Mouse (Mus musculus): ENCODE data around the gene Vwce. TPM values are rescaled to one million over a fixed set of nuclear protein-coding genes. Genes with fewer than 3 reads are reported as not detected.

Vwce gene
- polyA plus RNA-seq (2015; fragmentation: Nextera tagmentation; extraction: Ambion mirVana): 0.35 and 1.0 TPM in 2 replicates

DNA sequence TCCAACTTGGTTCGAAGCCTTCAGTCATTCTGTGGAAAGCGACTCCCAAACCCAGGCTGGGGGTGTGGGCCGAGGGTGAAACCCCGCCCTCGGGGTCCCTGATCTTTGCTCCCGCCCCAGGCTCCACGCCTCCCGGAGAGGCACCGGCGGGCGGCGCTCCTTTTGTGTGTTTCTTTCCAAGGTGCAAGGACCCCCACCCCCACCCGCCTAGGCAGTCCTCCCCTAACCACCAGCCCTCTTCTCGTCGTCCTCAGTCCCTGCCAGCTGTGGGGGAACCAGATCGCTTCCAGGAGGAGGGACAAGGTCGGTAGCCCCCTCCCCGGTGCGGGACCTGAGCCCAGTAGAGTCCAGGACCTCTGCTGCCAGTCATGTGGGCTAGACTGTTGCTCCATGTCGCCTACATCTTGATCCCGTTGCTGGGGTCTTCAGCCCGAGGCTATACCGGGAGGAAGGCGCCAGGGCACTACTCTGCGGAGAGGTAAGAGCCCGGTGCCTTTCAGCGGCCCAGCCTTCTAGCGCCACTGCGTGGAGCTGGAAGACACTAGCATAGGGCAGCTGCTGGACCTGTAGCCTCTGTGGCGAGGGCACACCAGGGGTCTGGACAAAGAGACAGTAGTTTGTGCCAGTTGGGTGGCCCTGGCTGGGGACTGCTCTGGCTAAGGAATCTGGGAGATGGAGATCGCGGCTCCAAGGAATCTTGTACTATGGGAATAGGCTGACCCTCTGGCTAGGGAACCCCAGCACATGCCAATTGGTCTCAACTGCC, at the start of gene Vwce:
TSS of gene Vwce (plus strand) at position 108 of the 766 bp plus-strand sequence.

DNA sequence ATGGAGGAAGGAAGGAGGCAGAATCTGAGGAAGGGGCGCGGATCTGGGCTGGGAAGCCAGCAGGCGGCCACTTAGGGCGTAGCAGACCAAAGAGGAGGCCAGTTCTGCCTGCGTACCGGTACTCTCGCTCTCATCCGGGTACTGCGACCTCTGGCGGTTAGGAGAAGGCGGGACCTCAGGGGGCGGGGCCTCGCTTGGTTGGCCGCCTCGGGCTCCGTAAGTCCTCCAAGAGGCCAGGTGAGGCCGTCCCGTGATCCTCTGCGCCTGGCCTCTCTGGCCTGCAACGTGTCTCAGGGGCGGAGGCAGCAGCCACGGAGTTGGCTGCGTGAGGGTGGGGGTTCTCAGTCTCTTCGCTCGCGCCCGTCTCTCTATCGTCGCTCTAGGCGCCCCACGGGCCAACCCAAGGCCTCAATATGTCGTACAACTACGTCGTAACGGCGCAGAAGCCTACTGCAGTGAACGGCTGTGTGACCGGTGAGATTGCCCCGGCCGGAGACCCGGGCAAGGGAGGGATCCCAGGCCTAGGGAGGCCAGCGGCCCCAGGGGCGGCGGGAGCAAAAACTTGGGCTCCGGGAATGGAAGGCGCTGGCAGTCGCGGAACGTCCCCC, 28.6 kb upstream of the Vwce start, which contains the start of the genes Ddb1 and Tkfc:
TSS of gene Ddb1 (plus strand) at position 35 of the 608 bp plus-strand sequence.
TSS of gene Tkfc (minus strand) at position 362 of the 608 bp plus-strand sequence.

DNA sequence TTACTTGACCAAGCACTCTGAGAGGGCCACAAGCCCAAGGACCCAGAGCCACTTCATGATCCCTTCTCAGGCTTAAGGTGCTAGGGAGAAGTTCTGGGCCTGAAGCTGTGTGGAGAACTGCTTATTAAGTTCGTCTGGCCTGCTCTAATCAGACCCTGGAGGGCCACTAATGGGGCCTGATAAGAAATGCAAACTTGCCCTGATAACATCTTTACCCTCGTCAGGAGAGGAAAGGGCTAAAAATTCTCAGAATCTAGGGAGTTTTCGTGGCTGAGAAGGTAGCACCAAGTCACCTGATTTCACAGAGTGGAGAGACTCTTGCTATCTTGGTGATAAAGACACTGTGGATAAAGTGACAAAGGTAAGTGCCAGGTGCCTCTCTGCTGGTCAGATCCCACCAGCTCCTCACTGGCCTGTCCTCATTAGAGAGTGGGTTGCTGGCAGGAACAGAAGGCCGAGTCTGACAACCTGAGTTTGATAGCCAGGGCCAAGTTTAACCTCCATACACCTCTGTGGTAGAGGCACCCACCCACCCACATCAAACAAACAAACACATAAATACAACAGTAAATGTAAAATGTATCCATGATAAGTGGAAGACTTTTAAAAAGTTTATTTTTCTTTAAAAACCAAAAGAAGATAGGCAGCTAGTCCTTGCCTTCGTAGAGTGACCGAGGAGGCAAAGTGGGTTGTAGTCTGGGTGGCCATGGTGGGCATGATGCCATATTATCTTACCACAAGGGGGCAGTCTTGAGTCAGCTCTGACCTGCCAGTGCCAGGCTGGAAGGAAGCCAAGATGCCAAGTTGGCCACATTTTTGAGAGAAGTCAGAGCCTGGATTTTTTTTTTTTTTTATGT, 44.1 kb downstream of the Vwce start, which contains the start of gene Pga5:
TSS of gene Pga5 (minus strand) at position 157 of the 857 bp plus-strand sequence.

DNA sequence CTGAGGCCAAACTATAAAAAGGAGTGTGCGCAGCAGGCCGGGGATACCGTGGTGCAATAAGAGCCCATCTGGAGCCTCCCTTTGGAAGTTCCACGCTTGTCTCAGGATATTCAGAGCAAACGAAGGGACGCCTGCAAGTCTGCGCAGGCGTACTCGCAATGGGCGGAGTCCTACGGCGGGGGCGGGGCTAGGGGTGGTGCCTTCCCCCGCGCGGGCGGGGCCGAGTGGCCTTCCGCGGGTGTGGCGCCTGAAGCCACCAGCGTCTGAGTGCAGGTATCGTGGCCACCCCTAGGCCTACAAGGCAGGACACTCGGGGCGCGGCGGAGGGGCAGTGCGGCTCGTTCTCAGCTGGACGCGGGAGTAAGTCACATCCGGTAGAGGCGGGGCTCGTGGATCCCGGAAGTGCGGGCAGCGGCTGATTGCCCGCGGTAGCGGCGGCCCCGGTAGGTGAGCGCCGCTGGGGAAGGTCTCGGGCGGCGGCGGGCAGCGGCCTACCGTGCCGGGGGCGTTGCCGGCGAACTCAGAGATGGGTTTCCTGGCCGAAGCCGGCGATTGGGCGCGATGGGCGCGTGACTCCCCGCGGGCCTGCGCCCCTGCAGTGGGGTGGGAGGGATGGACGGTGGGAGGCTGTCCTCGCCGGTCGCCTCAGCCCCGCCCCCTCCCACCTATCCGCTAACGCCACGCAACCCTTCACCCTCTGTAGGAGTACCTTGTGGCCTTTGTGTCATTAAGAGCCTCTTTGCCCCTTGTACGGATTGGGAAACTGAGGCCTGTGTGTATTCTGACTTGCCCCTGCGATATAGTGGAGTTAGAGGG, 54.7 kb downstream of the Vwce start, which contains the start of gene Vps37c:
TSS of gene Vps37c (plus strand) at position 199 of the 816 bp plus-strand sequence.

Other genes with a start within 250 kb of the Vwce start
- gene Syt7, start 245.1 kb upstream of the Vwce start, polyA plus RNA-seq (2015; fragmentation: Nextera tagmentation; extraction: Ambion mirVana): 0.16 and 0.28 TPM in 2 replicates
- 0.13 and 0.22 TPM in 2 replicates for gene Lrrc10b, start 176.7 kb upstream of the Vwce start, polyA plus RNA-seq (2015; fragmentation: Nextera tagmentation; extraction: Ambion mirVana)
- 0.16 and 0.19 TPM in 2 replicates for gene Ppp1r32, start 151.3 kb upstream of the Vwce start, polyA plus RNA-seq (2015; fragmentation: Nextera tagmentation; extraction: Ambion mirVana)
- gene Cpsf7, start 108.9 kb upstream of the Vwce start, polyA plus RNA-seq (2015; fragmentation: Nextera tagmentation; extraction: Ambion mirVana): 17.7 and 22.0 TPM in 2 replicates
- 36.7 and 44.0 TPM in 2 replicates for gene Sdhaf2, start 108.1 kb upstream of the Vwce start, polyA plus RNA-seq (2015; fragmentation: Nextera tagmentation; extraction: Ambion mirVana)
- 23.3 and 25.9 TPM in 2 replicates for gene Tmem216, start 78.0 kb upstream of the Vwce start, polyA plus RNA-seq (2015; fragmentation: Nextera tagmentation; extraction: Ambion mirVana)
- 17.8 and 25.7 TPM in 2 replicates for gene Cyb561a3, start 57.0 kb upstream of the Vwce start, polyA plus RNA-seq (2015; fragmentation: Nextera tagmentation; extraction: Ambion mirVana)
- 20.1 and 22.3 TPM in 2 replicates for gene Tmem138, start 56.9 kb upstream of the Vwce start, polyA plus RNA-seq (2015; fragmentation: Nextera tagmentation; extraction: Ambion mirVana)
- gene Ddb1, start 28.9 kb upstream of the Vwce start, polyA plus RNA-seq (2015; fragmentation: Nextera tagmentation; extraction: Ambion mirVana): 127 and 136 TPM in 2 replicates
- gene Tkfc, start 28.6 kb upstream of the Vwce start, polyA plus RNA-seq (2015; fragmentation: Nextera tagmentation; extraction: Ambion mirVana): 4.8 and 5.8 TPM in 2 replicates
- gene Pga5, start 43.9 kb downstream of the Vwce start, polyA plus RNA-seq (2015; fragmentation: Nextera tagmentation; extraction: Ambion mirVana): 0.45 and 1.4 TPM in 2 replicates
- 14.7 and 15.2 TPM in 2 replicates for gene Vps37c, start 54.5 kb downstream of the Vwce start, polyA plus RNA-seq (2015; fragmentation: Nextera tagmentation; extraction: Ambion mirVana)
- 0.32 and 0.67 TPM in 2 replicates for gene Cd5, start 104.8 kb downstream of the Vwce start, polyA plus RNA-seq (2015; fragmentation: Nextera tagmentation; extraction: Ambion mirVana)
- 0.29 and 0.40 TPM in 2 replicates for gene Cd6, start 195.8 kb downstream of the Vwce start, polyA plus RNA-seq (2015; fragmentation: Nextera tagmentation; extraction: Ambion mirVana)
- 4.9 and 6.8 TPM in 2 replicates for gene Slc15a3, start 205.5 kb downstream of the Vwce start, polyA plus RNA-seq (2015; fragmentation: Nextera tagmentation; extraction: Ambion mirVana)
- 6.8 and 8.2 TPM in 2 replicates for gene Tmem132a, start 235.7 kb downstream of the Vwce start, polyA plus RNA-seq (2015; fragmentation: Nextera tagmentation; extraction: Ambion mirVana)
- gene Tmem109, start 247.8 kb downstream of the Vwce start, polyA plus RNA-seq (2015; fragmentation: Nextera tagmentation; extraction: Ambion mirVana): 26.2 and 34.8 TPM in 2 replicates

Measured in spleen, postnatal 0 days (tissue).